Mouse (Mus musculus): ENCODE measurements around the gene Rbfox1.

Rbfox1 gene

GRCm38 (mm10) chr16:6349381-6349780, 464.2 kb downstream of the Rbfox1 start:
- ATAC-seq (ENCODE audit: low TSS enrichment): 0 out of 2 replicates have a peak, but pooled peaks have one; percentile 7

DNA sequence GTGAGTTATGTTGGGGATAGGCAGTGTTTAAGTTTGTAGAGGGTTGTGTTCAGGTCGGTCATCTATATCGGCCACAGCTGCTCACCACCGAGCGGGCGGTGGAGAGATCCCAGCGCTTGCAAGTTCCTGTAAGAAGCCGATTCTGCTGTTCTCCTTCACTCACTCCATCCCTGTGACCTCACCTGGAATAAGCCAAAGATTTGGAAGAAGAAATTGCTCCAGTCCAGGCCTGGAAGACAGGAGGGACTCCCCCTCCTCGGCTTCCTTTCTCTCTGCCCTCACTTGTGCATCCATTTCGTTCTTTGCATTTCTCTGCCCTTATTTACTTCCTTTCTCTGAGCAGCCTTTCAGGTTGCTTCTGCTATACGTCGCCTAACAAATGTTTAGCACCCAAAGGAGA, 465.1 kb downstream of the Rbfox1 start:
- ATAC-seq (ENCODE audit: low TSS enrichment): no peak

DNA sequence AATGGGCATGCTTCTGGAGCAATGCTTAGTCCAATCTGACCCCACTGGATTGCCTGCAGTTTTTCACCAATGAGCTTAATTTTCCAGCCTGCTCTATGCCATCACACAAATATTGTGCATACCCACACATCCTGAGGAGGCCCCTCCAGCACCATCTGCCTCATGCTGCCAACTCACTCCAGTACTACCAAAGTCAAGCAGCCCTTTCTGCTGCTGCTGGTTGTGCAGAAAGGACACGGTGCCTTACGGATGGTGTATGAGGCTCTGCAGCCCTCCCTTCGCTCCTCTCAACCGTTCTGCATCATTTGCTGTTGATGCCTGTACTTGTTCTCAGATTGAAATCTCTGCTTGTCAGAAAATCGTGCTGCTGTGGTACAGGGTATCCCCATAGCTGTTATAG, 468.0 kb downstream of the Rbfox1 start:
- peak; percentile 11; the same call in 1 of the 2 replicates for ATAC-seq (ENCODE audit: low TSS enrichment)

- no peak for ATAC-seq (ENCODE audit: low TSS enrichment)
Measured at GRCm38 (mm10) chr16:6356931-6357330, 471.8 kb downstream of the Rbfox1 start.

- ATAC-seq (ENCODE audit: low TSS enrichment): no peak
Measured at GRCm38 (mm10) chr16:6365793-6366192, 480.6 kb downstream of the Rbfox1 start.

GRCm38 (mm10) chr16:6366649-6367048, 481.5 kb downstream of the Rbfox1 start:
- no peak for ATAC-seq (ENCODE audit: low TSS enrichment)

DNA sequence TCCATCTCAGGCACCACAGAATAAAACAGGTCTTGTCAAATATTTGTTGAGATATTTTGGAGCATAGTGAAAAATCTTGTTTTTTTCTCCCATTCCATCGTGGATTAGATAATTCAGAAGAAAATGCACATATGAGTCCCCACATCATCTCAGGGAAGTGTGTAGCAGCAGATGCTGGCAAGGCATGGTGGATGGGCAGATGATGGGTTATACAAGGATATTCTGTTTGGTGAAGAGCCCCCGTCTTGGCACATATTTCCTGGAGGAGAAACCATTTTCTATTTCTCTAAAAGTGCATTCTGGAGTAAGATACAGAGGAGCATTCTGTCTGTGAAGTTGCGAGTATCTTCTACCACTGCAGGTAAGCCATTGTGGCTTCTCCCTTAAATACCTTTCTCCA, 495.8 kb downstream of the Rbfox1 start:
- peak; percentile 69 for ATAC-seq (ENCODE audit: low TSS enrichment)

DNA sequence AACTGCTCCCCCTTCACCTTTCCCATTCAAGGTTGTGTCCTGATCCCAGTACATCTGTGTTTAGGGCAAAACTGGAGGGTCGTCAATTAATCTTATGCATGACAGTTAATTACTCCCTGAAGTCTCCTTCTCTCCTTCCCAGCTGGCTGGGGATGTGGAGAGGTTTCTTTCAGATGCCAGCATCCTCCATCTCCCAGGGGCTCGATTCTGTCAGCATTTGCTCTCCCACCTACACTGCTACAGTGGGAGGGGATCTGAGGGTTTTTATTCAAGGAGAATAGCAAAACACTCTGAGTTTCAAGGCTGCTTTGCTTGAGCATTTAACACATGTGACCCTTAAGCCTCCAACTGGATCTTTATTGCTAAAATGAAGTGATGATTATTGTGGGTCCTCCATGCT, 496.4 kb downstream of the Rbfox1 start:
- ATAC-seq (ENCODE audit: low TSS enrichment): peak; percentile 15; the same call in 1 of the 2 replicates

- ATAC-seq (ENCODE audit: low TSS enrichment): no peak
Measured at GRCm38 (mm10) chr16:6382712-6383111, 497.6 kb downstream of the Rbfox1 start.

DNA sequence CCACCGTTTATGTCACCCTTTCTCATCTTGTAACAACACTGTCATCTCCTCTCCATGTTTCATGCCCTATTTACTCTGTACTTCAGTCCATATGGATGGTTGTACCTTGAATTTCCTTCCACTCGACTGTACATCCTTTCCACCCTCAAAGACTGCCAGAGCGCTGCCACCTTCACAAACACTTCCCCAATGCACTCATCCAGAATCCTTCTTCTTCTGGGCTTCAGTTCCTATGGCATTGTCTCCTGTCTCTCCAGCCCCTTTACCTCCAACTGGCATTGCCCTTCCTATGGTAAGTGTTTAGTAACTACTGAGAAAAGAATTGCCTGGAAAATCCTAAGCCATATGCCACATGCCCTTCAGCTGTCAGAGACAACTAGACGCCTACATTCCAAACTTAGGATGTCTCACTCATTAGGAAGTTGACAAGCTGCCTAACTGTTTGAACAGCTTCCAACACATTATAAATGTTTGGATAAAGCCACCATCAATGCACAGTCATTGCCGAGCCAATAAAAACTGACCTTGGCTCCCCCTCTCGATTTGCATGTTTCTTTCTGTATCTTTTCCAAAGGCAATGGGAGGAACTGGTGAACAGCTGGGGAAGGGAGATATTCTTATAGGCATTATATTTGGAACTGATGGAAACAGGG, 505.2 kb downstream of the Rbfox1 start:
- peak; percentile 50; the same call in 1 of the 2 replicates for ATAC-seq (ENCODE audit: low TSS enrichment)

GRCm38 (mm10) chr16:6396676-6397409, 511.7 kb downstream of the Rbfox1 start:
- ATAC-seq (ENCODE audit: low TSS enrichment): peak; percentile 36; the same call in 1 of the 2 replicates

DNA sequence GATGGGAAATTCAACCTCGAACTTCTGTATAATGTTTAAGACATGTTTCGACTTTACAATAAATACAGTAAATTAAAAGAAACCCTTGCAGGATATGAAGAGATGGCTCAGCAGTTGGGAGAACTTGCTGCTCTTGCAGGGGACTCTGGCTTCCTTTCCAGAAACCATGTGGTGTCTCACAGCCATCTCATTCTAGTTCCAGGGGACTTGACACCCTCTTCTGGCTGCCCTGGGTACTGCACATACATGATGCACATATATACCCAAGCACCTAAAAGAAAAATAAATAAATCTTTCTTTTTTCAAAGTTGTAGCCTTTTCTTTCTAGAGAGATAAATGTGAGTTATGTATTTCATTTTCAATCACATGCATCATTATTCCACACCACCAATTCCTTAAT, 512.5 kb downstream of the Rbfox1 start:
- no peak for ATAC-seq (ENCODE audit: low TSS enrichment)

- no peak for ATAC-seq (ENCODE audit: low TSS enrichment)
Measured at GRCm38 (mm10) chr16:6402816-6403215, 517.7 kb downstream of the Rbfox1 start.

DNA sequence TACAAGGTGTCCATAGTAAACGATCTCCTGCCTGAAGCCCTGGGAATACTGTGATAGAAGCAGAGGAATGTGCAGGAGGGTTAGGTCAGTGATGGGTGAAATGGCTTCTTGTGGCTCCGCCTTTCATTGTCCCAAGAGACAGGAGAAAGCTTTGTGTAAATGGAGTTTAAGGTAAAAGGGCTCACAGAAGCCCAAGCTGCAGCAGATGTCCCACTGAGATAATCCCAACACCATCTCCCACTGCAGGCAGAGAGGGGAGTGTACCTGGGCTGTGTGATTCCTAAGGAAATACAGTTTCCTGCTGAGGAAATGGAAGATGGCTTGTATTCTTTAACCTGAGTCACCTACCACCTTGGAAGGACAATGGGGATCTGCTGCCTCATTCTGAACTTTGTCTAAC, 529.7 kb downstream of the Rbfox1 start:
- no peak for ATAC-seq (ENCODE audit: low TSS enrichment)

DNA sequence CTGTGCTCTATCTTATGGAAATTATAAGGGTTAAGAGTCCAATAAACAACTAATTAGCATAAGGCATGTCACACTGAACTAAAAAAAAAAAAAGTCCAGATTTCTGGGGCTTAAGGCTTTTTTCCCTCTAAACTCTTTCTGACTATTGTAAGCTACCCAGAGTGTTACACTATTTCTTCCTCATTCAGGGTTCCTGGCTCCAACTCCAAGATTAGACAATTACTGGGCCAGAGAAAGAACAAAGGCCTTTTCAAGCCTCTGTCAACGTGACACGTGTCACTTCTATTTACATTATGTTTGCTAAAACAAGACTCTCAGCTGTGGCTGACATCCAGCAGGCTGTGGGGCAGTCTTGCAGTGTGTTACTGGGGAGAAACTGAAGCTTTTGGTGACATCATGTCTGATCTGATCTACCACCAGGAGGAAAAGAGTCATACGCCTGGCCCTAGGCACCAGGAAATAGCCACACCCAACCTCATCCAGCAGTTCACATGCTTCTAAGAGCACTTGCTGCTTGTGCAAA, 536.5 kb downstream of the Rbfox1 start:
- no peak for ATAC-seq (ENCODE audit: low TSS enrichment)

GRCm38 (mm10) chr16:6423878-6424409, 538.8 kb downstream of the Rbfox1 start:
- no peak for ATAC-seq (ENCODE audit: low TSS enrichment)

- no peak for ATAC-seq (ENCODE audit: low TSS enrichment)
Measured at GRCm38 (mm10) chr16:6424738-6425137, 539.6 kb downstream of the Rbfox1 start.

DNA sequence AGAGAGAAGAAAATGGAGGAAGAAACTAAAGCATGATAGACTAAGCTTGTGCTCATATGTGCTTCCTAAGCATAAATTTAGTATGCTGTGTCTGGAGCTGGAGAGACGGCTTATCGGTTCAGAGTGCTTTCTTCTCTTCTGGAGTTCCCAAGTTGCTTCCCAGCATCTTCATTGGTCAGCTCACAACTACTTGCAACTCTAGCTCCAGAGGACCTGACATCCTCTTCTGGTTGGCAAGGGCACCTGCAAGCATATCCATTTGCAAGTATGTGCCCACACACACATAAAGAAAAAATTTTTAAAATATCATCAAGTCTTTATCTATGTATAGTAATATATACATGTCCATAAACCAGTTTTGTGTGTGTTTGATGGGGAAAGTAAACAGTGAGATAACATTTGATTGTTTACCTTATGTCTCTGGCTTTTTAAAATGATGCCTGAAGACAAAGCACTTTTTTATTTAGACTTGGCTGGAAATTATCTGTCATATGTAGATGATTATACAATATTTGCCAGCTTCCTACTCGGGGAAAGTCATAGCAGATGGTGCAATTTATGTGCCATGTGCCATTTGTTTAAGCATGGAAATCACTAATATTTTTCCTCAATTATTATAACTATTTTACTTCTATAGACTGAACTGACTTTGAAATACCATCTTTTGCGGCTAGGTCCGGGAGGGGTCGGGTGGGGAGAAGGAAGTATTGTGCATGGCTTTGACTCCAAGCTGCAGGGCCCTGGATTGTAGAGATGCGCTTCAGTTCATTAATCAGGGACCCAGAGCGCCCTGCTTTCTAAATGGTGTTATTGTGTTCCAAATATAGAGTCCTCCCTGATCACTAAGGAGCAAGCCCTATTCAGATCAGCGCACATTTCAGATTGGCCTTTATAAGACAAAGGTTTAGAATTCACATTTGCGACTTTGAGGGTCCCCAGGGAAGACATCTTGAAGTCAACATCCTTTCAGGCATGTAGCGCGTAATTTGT, 542.4 kb downstream of the Rbfox1 start:
- no peak for ATAC-seq (ENCODE audit: low TSS enrichment)

DNA sequence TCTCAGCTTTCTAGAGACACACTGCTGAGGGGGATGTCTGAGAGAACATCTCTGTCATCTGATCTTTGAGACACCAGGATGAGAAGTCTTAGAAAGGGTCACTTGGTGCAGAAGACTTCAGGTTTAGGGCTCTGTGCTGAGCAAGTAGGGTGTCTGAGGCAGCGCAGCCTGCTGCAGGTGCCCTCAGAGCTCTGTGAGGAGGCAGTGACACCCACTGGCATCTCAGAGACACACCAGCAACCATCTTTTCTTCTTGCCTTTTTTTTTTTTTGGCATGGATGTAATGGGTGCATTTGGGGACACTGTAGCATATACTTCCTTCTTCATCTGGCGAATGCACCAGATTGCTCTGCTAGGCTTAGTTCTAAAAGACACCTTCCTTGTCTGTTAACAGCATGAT, 545.8 kb downstream of the Rbfox1 start:
- ATAC-seq (ENCODE audit: low TSS enrichment): peak; percentile 84

DNA sequence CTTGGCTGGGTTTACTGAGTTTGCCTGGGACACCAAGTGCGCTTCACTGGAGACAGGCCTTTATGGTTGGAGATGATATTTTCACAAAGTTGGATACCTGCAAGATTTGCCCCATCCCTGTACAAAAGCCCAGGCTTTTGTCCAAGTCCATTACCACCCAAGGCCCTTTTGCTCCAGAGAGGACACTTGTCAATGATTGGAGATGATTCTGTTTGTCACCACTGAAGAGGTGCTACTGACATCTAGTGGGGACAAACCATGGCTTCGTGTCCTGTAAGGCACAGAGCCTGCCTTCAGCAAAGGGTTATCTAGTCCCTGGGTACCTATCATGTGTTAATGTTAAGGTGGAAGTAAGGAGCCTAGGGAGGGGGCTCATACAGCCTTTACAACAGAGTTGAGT, 551.3 kb downstream of the Rbfox1 start:
- no peak for ATAC-seq (ENCODE audit: low TSS enrichment)

DNA sequence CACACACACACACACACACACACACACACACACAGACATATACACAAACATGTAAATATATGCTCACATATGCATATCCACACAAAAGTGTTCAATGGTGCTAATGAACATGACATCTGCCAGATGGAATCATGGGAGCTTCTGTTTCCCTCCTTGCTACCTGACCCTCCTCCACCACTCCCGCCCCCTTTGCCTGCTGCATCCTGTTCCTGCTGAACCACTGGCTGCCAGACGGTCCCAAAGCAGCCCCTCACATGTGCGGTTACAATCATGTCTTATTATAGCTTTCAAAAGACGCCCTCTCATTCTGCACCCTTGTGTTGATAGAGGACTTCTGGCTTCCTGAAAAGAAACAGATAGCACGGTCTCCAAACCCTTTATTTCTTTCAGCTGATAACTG, 563.1 kb downstream of the Rbfox1 start:
- peak; percentile 53 for ATAC-seq (ENCODE audit: low TSS enrichment)

- no peak for ATAC-seq (ENCODE audit: low TSS enrichment)
Measured at GRCm38 (mm10) chr16:6455349-6455748, 570.2 kb downstream of the Rbfox1 start.
